Mouse (Mus musculus): ENCODE results near the gene Cpne6. TPM values are rescaled to one million over a fixed set of nuclear protein-coding genes. Genes with fewer than 3 reads are reported as not detected.

Cpne6 gene
- polyA plus RNA-seq, 1 experiment from 2014 or later = 0.09 TPM

- Histone ChIP-seq H3K27me3 (no peaks in the 10 kb centered on the region), H3K36me3 (no peaks in the 10 kb centered on the region), H3K27ac (no peak overlapping the region; the same call in 1 of the 2 replicates), H3K4me2 (no peak overlapping the region), H3K9me3 (replicated peaks) (no peaks in the 10 kb centered on the region), H3K4me1 (replicated peaks) (peaks cover 50% of the 10 kb centered on the region), H3K4me3 (replicated peaks) (no peak overlapping the region), H3K9ac (no peak overlapping the region)
- no peak for DNase-seq
- no peak for ATAC-seq (ENCODE audit: low read depth)
- WGBS (ENCODE audit: insufficient replicate concordance) = 56% methylated on average over 3 of the region's 3 CpGs
Measured at GRCm38 (mm10) chr14:55555788-55556187, 45.5 kb downstream of the Cpne6 start.

GRCm38 (mm10) chr14:55557003-55557402 lies 46.8 kb downstream of the Cpne6 start:
- H3K4me3 ChIP-seq (replicated peaks) = no peak overlapping the region
- ATAC-seq (ENCODE audit: low read depth) = no peak
- H3K27me3 ChIP-seq = no peaks in the 10 kb centered on the region
- peak overlapping the region; percentile 99 for H3K27ac ChIP-seq
- H3K4me1 ChIP-seq (replicated peaks) = peaks cover 62% of the 10 kb centered on the region
- no peak overlapping the region for H3K4me2 ChIP-seq
- H3K36me3 ChIP-seq = 0 out of 2 replicates have a peak, but pooled peaks cover 3% of the 10 kb centered on the region
- WGBS (ENCODE audit: insufficient replicate concordance) = 16% methylated on average over 5 of the region's 5 CpGs
- H3K9ac ChIP-seq = peak overlapping the region; percentile 38
- DNase-seq = peak; percentile 64
- H3K9me3 ChIP-seq (replicated peaks) = no peaks in the 10 kb centered on the region

DNA sequence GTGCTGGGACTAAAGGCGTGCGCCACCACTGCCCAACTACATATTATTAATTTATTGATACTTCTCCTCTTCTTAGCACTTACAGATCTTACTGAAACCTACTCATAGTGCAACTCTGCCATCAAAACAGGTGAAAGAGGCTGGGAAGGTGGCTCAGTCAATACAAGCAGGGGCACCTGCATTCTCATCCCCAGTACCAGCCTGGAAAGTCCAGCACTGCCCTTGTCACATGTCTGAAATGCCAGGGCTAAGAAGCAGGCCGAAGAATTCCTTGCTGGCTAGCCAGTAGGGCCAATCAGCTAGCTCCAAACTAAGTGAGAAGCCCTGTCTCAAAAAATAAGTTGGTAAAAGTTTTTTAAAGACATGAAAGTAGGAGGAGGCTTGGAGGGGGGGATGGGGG lies 47.3 kb downstream of the Cpne6 start:
- Histone ChIP-seq H3K9me3 (replicated peaks) (no peaks in the 10 kb centered on the region), H3K27ac (peak overlapping the region; percentile 99), H3K36me3 (peaks cover 7% of the 10 kb centered on the region; the same call in 1 of the 2 replicates), H3K4me3 (replicated peaks) (no peak overlapping the region), H3K4me1 (replicated peaks) (peaks cover 67% of the 10 kb centered on the region), H3K9ac (peak overlapping the region; percentile 38), H3K4me2 (no peak overlapping the region), H3K27me3 (no peaks in the 10 kb centered on the region)
- no peak for ATAC-seq (ENCODE audit: low read depth)
- WGBS (ENCODE audit: insufficient replicate concordance) = 86% methylated on average over 3 of the region's 3 CpGs
- DNase-seq = no peak

DNA sequence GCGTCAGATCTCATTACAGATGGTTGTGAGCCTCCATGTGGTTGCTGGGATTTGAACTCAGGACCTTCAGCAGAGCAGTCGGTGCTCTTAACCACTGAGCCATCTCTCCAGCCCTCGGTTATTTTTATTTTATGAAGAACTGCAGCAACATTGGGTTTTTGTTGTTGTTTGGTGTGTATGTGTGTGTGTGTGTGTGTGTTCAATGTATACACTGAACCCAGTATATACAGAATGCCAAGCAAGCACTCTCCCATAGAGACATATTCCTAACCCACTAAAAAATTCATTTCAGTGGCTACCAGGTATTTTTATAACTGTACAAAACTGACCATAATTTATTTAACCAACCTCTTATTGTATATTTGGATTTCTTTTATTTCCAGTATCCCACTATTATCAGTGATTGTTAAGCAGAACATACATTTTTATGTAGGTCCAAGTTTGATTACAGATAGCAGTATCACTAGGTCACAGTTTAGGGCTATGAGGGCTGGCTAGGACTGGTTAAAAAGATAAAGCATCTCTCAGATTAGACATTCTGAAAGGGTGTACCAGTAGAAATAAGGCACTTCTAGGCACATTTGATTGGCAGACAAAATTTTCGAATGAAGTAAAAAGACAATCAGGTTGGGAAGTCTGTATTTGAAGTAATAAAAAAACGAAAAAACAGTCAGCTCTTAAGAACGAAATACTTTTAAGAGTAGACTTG lies 48.6 kb downstream of the Cpne6 start:
- Histone ChIP-seq H3K9ac (peak overlapping the region; percentile 93), H3K27me3 (no peaks in the 10 kb centered on the region), H3K9me3 (replicated peaks) (no peaks in the 10 kb centered on the region), H3K4me2 (peak overlapping the region; percentile 89), H3K4me1 (replicated peaks) (peaks cover 69% of the 10 kb centered on the region), H3K27ac (peak overlapping the region; percentile 99), H3K4me3 (replicated peaks) (peak overlapping the region; percentile 78), H3K36me3 (peaks cover 20% of the 10 kb centered on the region)
- ATAC-seq (ENCODE audit: low read depth) (peak; percentile 34), DNase-seq (peak; percentile 52)
- 32% methylated on average over 6 of the region's 6 CpGs for WGBS (ENCODE audit: insufficient replicate concordance)

- ATAC-seq (ENCODE audit: low read depth) (peak; percentile 79), DNase-seq (peak; percentile 89)
- H3K4me3 ChIP-seq (replicated peaks) = peak within 1 kb of the TSS; percentile 78
- H3K4me1 ChIP-seq (replicated peaks) = peaks cover 60% of the 10 kb centered on the region
- peak within 1 kb of the TSS; percentile 89 for H3K4me2 ChIP-seq
- peaks cover 29% of the 10 kb centered on the region for H3K36me3 ChIP-seq
- WGBS (ENCODE audit: insufficient replicate concordance) = under 1% methylated on average over 27 of the region's 27 CpGs
- H3K9ac ChIP-seq = peak within 1 kb of the TSS; percentile 93
- H3K9me3 ChIP-seq (replicated peaks) = no peaks in the 10 kb centered on the region
- H3K27ac ChIP-seq = peak within 1 kb of the TSS; percentile 99
- no peaks in the 10 kb centered on the region for H3K27me3 ChIP-seq
Measured at GRCm38 (mm10) chr14:55559799-55560201, 49.6 kb downstream of the Cpne6 start, which contains the start of gene Dcaf11. Gene Dcaf11, plus strand, starts transcription at chr14:55560006.

GRCm38 (mm10) chr14:55560202-55561073 lies 50.2 kb downstream of the Cpne6 start, which contains the start of gene A730061H03Rik:
Gene A730061H03Rik, minus strand, starts transcription at chr14:55560406.
- Histone ChIP-seq H3K4me2 (peak within 1 kb of the TSS; percentile 89), H3K4me1 (replicated peaks) (peaks cover 56% of the 10 kb centered on the region), H3K9ac (peak within 1 kb of the TSS; percentile 93), H3K27me3 (no peaks in the 10 kb centered on the region), H3K4me3 (replicated peaks) (peak within 1 kb of the TSS; percentile 78), H3K9me3 (replicated peaks) (no peaks in the 10 kb centered on the region), H3K27ac (peak within 1 kb of the TSS; percentile 99), H3K36me3 (peaks cover 35% of the 10 kb centered on the region)
- DNase-seq = peak; percentile 97
- peak; percentile 87 for ATAC-seq (ENCODE audit: low read depth)
- WGBS (ENCODE audit: insufficient replicate concordance) = under 1% methylated on average over 51 of the region's 51 CpGs

DNA sequence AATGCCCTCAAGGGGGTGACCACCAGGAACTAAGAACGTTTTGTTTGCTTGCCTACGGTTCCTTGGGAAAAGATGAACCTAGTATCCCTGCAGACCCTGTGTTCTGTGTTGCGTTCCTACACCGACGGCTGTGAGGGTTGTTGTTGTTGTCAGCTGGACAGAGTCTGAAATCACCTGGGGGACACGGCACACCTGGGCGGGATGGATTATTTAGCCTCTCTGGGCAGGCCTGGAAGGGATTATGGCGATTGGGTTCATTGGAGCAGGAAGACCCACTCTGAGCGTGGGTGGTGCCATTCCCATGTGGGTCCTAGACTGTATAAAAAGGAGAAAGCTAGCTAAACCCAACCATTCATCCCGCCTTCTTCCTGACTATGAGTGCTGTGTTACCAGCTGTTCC lies 51.6 kb downstream of the Cpne6 start:
- Histone ChIP-seq H3K4me3 (replicated peaks) (peak overlapping the region; percentile 78), H3K36me3 (peaks cover 50% of the 10 kb centered on the region), H3K27ac (peak overlapping the region; percentile 99), H3K4me1 (replicated peaks) (peaks cover 43% of the 10 kb centered on the region), H3K9me3 (replicated peaks) (no peaks in the 10 kb centered on the region), H3K27me3 (no peaks in the 10 kb centered on the region), H3K4me2 (peak overlapping the region; percentile 89), H3K9ac (peak overlapping the region; percentile 67; the same call in 1 of the 2 replicates)
- DNase-seq (no peak), ATAC-seq (ENCODE audit: low read depth) (no peak)
- 81% methylated on average over 10 of the region's 10 CpGs for whole genome bisulfite sequencing (ENCODE audit: insufficient replicate concordance)

GRCm38 (mm10) chr14:55563249-55563648 lies 53.0 kb downstream of the Cpne6 start:
- Histone ChIP-seq H3K27ac (no peak overlapping the region), H3K9me3 (replicated peaks) (no peaks in the 10 kb centered on the region), H3K9ac (no peak overlapping the region), H3K36me3 (peaks cover 63% of the 10 kb centered on the region), H3K4me1 (replicated peaks) (peaks cover 29% of the 10 kb centered on the region), H3K4me2 (no peak overlapping the region), H3K27me3 (no peaks in the 10 kb centered on the region), H3K4me3 (replicated peaks) (no peak overlapping the region)
- no peak for DNase-seq
- 82% methylated on average over 11 of the region's 11 CpGs for WGBS (ENCODE audit: insufficient replicate concordance)
- no peak for ATAC-seq (ENCODE audit: low read depth)

DNA sequence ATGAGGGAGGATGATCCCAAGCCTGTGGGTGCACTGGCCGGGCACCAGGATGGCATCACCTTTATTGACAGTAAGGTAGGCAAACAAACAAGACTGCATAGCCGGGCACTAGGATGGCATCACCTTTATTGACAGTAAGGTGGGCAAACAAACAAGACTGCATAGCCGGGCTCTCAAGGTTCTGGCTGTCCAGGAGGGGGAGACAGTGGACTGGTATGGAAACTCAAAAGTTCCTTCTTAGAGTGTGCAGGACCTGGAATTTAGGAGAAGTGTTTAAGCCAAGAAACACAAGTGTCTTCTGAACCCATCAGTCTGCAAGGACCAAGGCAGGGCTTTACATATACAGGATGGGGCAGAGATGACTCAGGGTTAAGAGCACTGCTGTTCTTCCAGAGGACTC lies 55.5 kb downstream of the Cpne6 start:
- Histone ChIP-seq H3K4me3 (replicated peaks) (no peak overlapping the region), H3K36me3 (peaks cover 88% of the 10 kb centered on the region), H3K4me2 (no peak overlapping the region), H3K27me3 (no peaks in the 10 kb centered on the region), H3K4me1 (replicated peaks) (peaks cover 23% of the 10 kb centered on the region), H3K9ac (no peak overlapping the region), H3K9me3 (replicated peaks) (no peaks in the 10 kb centered on the region), H3K27ac (no peak overlapping the region)
- ATAC-seq (ENCODE audit: low read depth) (no peak), DNase-seq (no peak)
- WGBS (ENCODE audit: insufficient replicate concordance) = 78% methylated on average over 3 of the region's 3 CpGs
